Mouse (Mus musculus) ES-Bruce4 (cell line): ENCODE results near the gene Itga9.

ENCODE experiments used
- CTCF ChIP-seq: IDR thresholded peaks from one replicate; pipeline ENCODE4 v1.8.1; 2011; ENCODE audit warnings: low read depth, low read length
- POLR2A ChIP-seq: IDR thresholded peaks from one replicate; pipeline ENCODE4 v1.8.1; 2011; ENCODE audit warnings: low read length; ENCODE audit not compliant: insufficient read depth

DNA sequence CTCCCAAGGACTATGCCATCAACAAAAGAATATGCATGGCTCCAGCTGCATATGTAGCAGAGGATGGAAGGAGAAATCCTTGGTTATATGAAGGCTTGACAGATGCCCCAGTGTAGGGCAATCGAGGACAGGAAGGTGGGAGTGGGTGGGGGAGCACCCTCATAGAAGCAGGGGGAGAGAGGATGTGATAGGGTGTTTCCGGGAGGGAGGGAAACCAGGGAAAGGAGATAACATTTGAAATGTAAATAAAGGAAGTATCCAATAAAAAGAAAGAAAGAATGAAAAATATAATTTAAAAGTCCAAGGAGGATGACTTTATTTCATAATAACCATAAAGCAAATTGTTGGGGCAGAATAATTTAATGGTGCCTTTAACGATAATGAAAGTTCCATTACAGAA is 307.1 kb downstream of the Itga9 start:
- TF ChIP-seq CTCF: no peak
- TF ChIP-seq POLR2A: no peak
